In the genomic region with DNA sequence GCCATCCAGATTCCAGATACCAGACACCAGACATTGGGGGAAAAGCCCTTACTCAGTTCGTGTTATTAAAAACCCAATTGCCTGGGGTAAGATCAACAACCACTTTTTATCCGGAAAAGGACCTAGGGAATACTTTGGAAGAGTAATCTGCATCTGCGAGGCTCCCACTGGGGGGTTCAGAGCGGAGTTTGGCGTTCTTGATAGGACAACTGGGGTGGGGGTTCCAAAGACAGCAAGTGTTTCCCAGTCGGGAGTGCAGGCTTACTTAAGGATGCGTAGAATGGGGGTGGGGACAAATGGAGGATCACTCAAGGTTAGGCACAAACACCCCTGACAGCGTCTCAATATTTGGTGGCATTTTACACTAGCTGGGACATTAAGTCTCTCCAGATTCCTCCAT, we compare ENCODE assay signal across 8 mouse cellular contexts. TPM values are rescaled to one million over a fixed set of nuclear protein-coding genes. Genes with fewer than 3 reads are reported as not detected.
DNase-seq lines count a peak whose midpoint lies in the region; ATAC-seq and TF ChIP-seq lines count a peak whose summit lies in the region.

No protein-coding gene starts in this region.

- peak overlapping the region; percentile 98 for H3K4me2 ChIP-seq in lung, embryonic 14.5 days

- H3K9me3 ChIP-seq in lung, embryonic 14.5 days (ENCODE audit: low read depth, low read length): no peaks in the 10 kb centered on the region
- no peaks in the 10 kb centered on the region for H3K9me3 ChIP-seq in forebrain, embryonic 10.5 days
- no peaks in the 10 kb centered on the region for H3K9me3 ChIP-seq in limb, embryonic 10.5 days (replicated peaks)

- ATAC-seq in lung, embryonic 14.5 days (ENCODE audit: insufficient read depth): no peak

- H3K27me3 ChIP-seq in lung, embryonic 14.5 days (ENCODE audit: insufficient read depth, low read length): no peaks in the 10 kb centered on the region
- peaks cover 27% of the 10 kb centered on the region for H3K27me3 ChIP-seq in forebrain, embryonic 10.5 days (ENCODE audit: poor library complexity, severe bottlenecking)
- peaks cover 45% of the 10 kb centered on the region for H3K27me3 ChIP-seq in limb, embryonic 10.5 days (ENCODE audit: low read depth, poor library complexity, severe bottlenecking)

- H3K9ac ChIP-seq in lung, embryonic 14.5 days: no peak overlapping the region

- TF ChIP-seq CTCF in lung, embryonic 14.5 days (IDR thresholded peaks at IDR 0.05; ENCODE audit: low read depth): no peak
- no peak for TF ChIP-seq CTCF in lung, adult 2 months (IDR thresholded peaks at IDR 0.05; ENCODE audit: insufficient read depth, low read length)
- no peak for TF ChIP-seq CTCF in olfactory bulb, adult 2 months (IDR thresholded peaks at IDR 0.05; ENCODE audit: insufficient read depth, low read depth, low read length)

- TF ChIP-seq POLR2A in lung, adult 2 months (IDR thresholded peaks at IDR 0.05; ENCODE audit: borderline replicate concordance, extremely low read depth, low read depth, low read length): no peak
- no peak for TF ChIP-seq POLR2A in olfactory bulb, adult 2 months (IDR thresholded peaks at IDR 0.05; ENCODE audit: insufficient read depth, low read depth, low read length)

- H3K27ac ChIP-seq in lung, embryonic 14.5 days (ENCODE audit: low read depth): no peak overlapping the region
- no peak overlapping the region for H3K27ac ChIP-seq in forebrain, embryonic 10.5 days
- no peak overlapping the region for H3K27ac ChIP-seq in limb, embryonic 10.5 days
- H3K27ac ChIP-seq in olfactory bulb, adult 2 months (ENCODE audit: insufficient read depth, low read depth, low read length): peak overlapping the region; percentile 26; the same call in 1 of the 2 replicates

- no peak for DNase-seq in lung, embryonic 14.5 days
- no peak for DNase-seq in lung, adult 2 months
- no peak for DNase-seq in forebrain, embryonic 10.5 days (ENCODE audit: extremely low spot score, low spot score)
- no peak for DNase-seq in limb, embryonic 10.5 days (ENCODE audit: low spot score)
- no peak for DNase-seq in right cerebral cortex, postnatal 4 days
- no peak for DNase-seq in kidney, postnatal 14 days
- DNase-seq in lung, postnatal 14 days: no peak

- no peaks in the 10 kb centered on the region for H3K4me1 ChIP-seq in lung, embryonic 14.5 days (ENCODE audit: insufficient read depth)
- peaks cover 2% of the 10 kb centered on the region; the same call in 1 of the 2 replicates for H3K4me1 ChIP-seq in lung, adult 2 months (ENCODE audit: control insufficient read depth, insufficient read depth, low read length)
- H3K4me1 ChIP-seq in forebrain, embryonic 10.5 days: peaks cover 39% of the 10 kb centered on the region
- H3K4me1 ChIP-seq in limb, embryonic 10.5 days: peaks cover 18% of the 10 kb centered on the region
- peaks cover 8% of the 10 kb centered on the region for H3K4me1 ChIP-seq in olfactory bulb, adult 2 months (ENCODE audit: control insufficient read depth, insufficient read depth, low read length)

- peak overlapping the region; percentile 71; the same call in 1 of the 2 replicates for H3K4me3 ChIP-seq in lung, embryonic 14.5 days (ENCODE audit: low read depth, low read length)
- H3K4me3 ChIP-seq in lung, adult 2 months (replicated peaks; ENCODE audit: extremely low read depth, low read depth, low read length): no peak overlapping the region
- peak overlapping the region; percentile 80 for H3K4me3 ChIP-seq in forebrain, embryonic 10.5 days
- H3K4me3 ChIP-seq in limb, embryonic 10.5 days: peak overlapping the region; percentile 72
- H3K4me3 ChIP-seq in olfactory bulb, adult 2 months (ENCODE audit: insufficient read depth, low read depth, low read length): peak overlapping the region; percentile 17; the same call in 1 of the 2 replicates

- H3K36me3 ChIP-seq in lung, embryonic 14.5 days (ENCODE audit: insufficient read depth): peaks cover 4% of the 10 kb centered on the region; the same call in 1 of the 2 replicates
- no peaks in the 10 kb centered on the region for H3K36me3 ChIP-seq in forebrain, embryonic 10.5 days (replicated peaks)
- H3K36me3 ChIP-seq in limb, embryonic 10.5 days: no peaks in the 10 kb centered on the region

- 11% methylated on average over 8 of the region's 8 CpGs for WGBS in lung, embryonic 14.5 days
- WGBS in lung, adult 2 months: 31% methylated on average over 8 of the region's 8 CpGs
- 10% methylated on average over 8 of the region's 8 CpGs for WGBS in forebrain, embryonic 10.5 days
- WGBS in limb, embryonic 10.5 days: 13% methylated on average over 8 of the region's 8 CpGs
- WGBS in olfactory bulb, adult 2 months: 23% methylated on average over 8 of the region's 8 CpGs

RNA-seq across cellular contexts. Expression of a gene that starts 1.5 kb away (rescaled TPM):
- polyA plus RNA-seq in lung, embryonic 14.5 days (2014; fragmentation: Nextera tagmentation; extraction: Ambion mirVana): 5.9 and 8.3 TPM in 2 replicates
- polyA plus RNA-seq in lung, adult 2 months (2012; rRNA removed): 8.0 and 8.2 TPM in 2 replicates
- 11.7 and 14.3 TPM in 2 replicates for polyA plus RNA-seq in forebrain, embryonic 10.5 days (2016; fragmentation: Nextera tagmentation; extraction: Ambion mirVana)
- 6.4 and 6.5 TPM in 2 replicates for polyA plus RNA-seq in limb, embryonic 10.5 days (2016; fragmentation: Nextera tagmentation; extraction: Ambion mirVana)
- polyA plus RNA-seq in olfactory bulb, adult 2 months (2012; ENCODE audit: insufficient read depth, insufficient read length, low replicate concordance, missing spikeins): not detected in 2 replicates

RNA-seq across cellular contexts. Expression of a gene that starts 42.7 kb away (rescaled TPM):
- 10.1 and 10.6 TPM in 2 replicates for polyA plus RNA-seq in lung, embryonic 14.5 days (2014; fragmentation: Nextera tagmentation; extraction: Ambion mirVana)
- 20.0 and 24.9 TPM in 2 replicates for polyA plus RNA-seq in lung, adult 2 months (2012; rRNA removed)
- 2.5 and 3.1 TPM in 2 replicates for polyA plus RNA-seq in forebrain, embryonic 10.5 days (2016; fragmentation: Nextera tagmentation; extraction: Ambion mirVana)
- polyA plus RNA-seq in limb, embryonic 10.5 days (2016; fragmentation: Nextera tagmentation; extraction: Ambion mirVana): 3.2 and 4.3 TPM in 2 replicates
- polyA plus RNA-seq in olfactory bulb, adult 2 months (2012; ENCODE audit: insufficient read depth, insufficient read length, low replicate concordance, missing spikeins): not detected in 2 replicates
